Mouse (Mus musculus) MEL (cell line): ENCODE data around the gene Ctnna2.

Source experiments
- CTCF ChIP-seq, 3 experiments: IDR thresholded peaks in 2 of 3; conservative IDR thresholded peaks in 1 of 3; 2 replicates each; pipeline ENCODE4 v1.5.1; 2011 to 2012; ENCODE audit warnings: low read length in 3 of 3, low read depth in 2 of 3, mild to moderate bottlenecking in 2 of 3, improper control_type of control experiment in 1 of 3, inconsistent platforms in 1 of 3, mixed read lengths in 1 of 3, moderate library complexity in 1 of 3; ENCODE audit not compliant: control insufficient read depth in 1 of 3, insufficient read depth in 1 of 3, poor library complexity in 1 of 3, severe bottlenecking in 1 of 3
- E2F4 ChIP-seq: IDR thresholded peaks from 2 replicates; pipeline ENCODE4 v1.6.1; 2011; ENCODE audit warnings: low read depth, low read length, improper control_type of control experiment, borderline replicate concordance
- EP300 ChIP-seq, 2 experiments: IDR thresholded peaks; 2 replicates each; pipeline ENCODE4 v1.6.1; 2011; ENCODE audit warnings: improper control_type of control experiment in 2 of 2, low read length in 2 of 2, low read depth in 1 of 2, mild to moderate bottlenecking in 1 of 2
- GATA1 ChIP-seq: IDR thresholded peaks from 2 replicates; pipeline ENCODE4 v1.6.1; 2011; ENCODE audit warnings: low read depth, low read length, improper control_type of control experiment
- MAZ ChIP-seq: IDR thresholded peaks from 2 replicates; pipeline ENCODE4 v1.6.1; 2012; ENCODE audit warnings: low read depth, mild to moderate bottlenecking, inconsistent platforms, low read length, improper control_type of control experiment
- MYB ChIP-seq: IDR thresholded peaks from 2 replicates; pipeline ENCODE4 v1.6.1; 2011; ENCODE audit warnings: mild to moderate bottlenecking, low read depth, low read length, improper control_type of control experiment
- RCOR1 ChIP-seq: IDR thresholded peaks from 2 replicates; pipeline ENCODE4 v1.6.1; 2012; ENCODE audit warnings: low read depth, mild to moderate bottlenecking, inconsistent platforms, low read length, improper control_type of control experiment

- TF ChIP-seq CTCF (IDR thresholded peaks at IDR 0.05 in 2 of 3, conservative IDR thresholded peaks at IDR 0.05 in 1 of 3; ENCODE audit: control insufficient read depth in 1 of 3, insufficient read depth in 1 of 3, low read depth in 2 of 3, low read length in 3 of 3, poor library complexity in 1 of 3, severe bottlenecking in 1 of 3) (no peak), MYB (no peak), GATA1 (no peak), MAZ (no peak), E2F4 (no peak), EP300 (IDR thresholded peaks at IDR 0.05; ENCODE audit: low read depth in 1 of 2, low read length in 2 of 2) (no peak), RCOR1 (no peak)
Observed at GRCm38 (mm10) chr6:77324327-77324726, 655.2 kb downstream of the Ctnna2 start.
